Mouse (Mus musculus): ENCODE measurements around the gene Spire2. TPM values are rescaled to one million over a fixed set of nuclear protein-coding genes. Genes with fewer than 3 reads are reported as not detected.
A peak's percentile ranks its signal among the peaks of the same experiment; 100 is the strongest.

Gene Spire2
- polyA plus RNA-seq, 1 experiment from 2014 or later = 0.80 TPM

- Histone ChIP-seq H3K9ac (replicated peaks) (no peak overlapping the region), H3K4me3 (ENCODE audit: low read depth, low read length) (no peak overlapping the region), H3K27ac (ENCODE audit: low read depth) (no peak overlapping the region), H3K27me3 (ENCODE audit: insufficient read depth, low read length) (peaks cover 44% of the 10 kb centered on the region), H3K4me1 (ENCODE audit: insufficient read depth) (peaks cover 43% of the 10 kb centered on the region), H3K4me2 (ENCODE audit: low read depth, low read length) (no peak overlapping the region), H3K36me3 (replicated peaks; ENCODE audit: insufficient read depth, low read length) (peaks cover 6% of the 10 kb centered on the region), H3K9me3 (ENCODE audit: low read length) (no peaks in the 10 kb centered on the region)
- WGBS (ENCODE audit: insufficient replicate concordance) = 79% methylated on average over 13 of the region's 13 CpGs
- DNase-seq (no peak), ATAC-seq (no peak)
- TF ChIP-seq CTCF (IDR thresholded peaks at IDR 0.05; ENCODE audit: low read depth) (no peak), EP300 (IDR thresholded peaks at IDR 0.05; ENCODE audit: low read depth) (no peak)
Observed at GRCm38 (mm10) chr8:123407612-123408011, 75.1 kb downstream of the Spire2 start.

GRCm38 (mm10) chr8:123408586-123409544 is 76.4 kb downstream of the Spire2 start:
- ATAC-seq (peak; percentile 71), DNase-seq (peak; percentile 71)
- H3K4me3 ChIP-seq (ENCODE audit: low read depth, low read length) = no peak overlapping the region
- 35% methylated on average over 9 of the region's 9 CpGs for WGBS (ENCODE audit: insufficient replicate concordance)
- TF ChIP-seq EP300 (IDR thresholded peaks at IDR 0.05; ENCODE audit: low read depth) (peak; percentile 79), CTCF (IDR thresholded peaks at IDR 0.05; ENCODE audit: low read depth) (no peak)
- peak overlapping the region; percentile 35 for H3K4me2 ChIP-seq (ENCODE audit: low read depth, low read length)
- H3K4me1 ChIP-seq (ENCODE audit: insufficient read depth) = peaks cover 43% of the 10 kb centered on the region
- no peaks in the 10 kb centered on the region for H3K9me3 ChIP-seq (ENCODE audit: low read length)
- H3K36me3 ChIP-seq (replicated peaks; ENCODE audit: insufficient read depth, low read length) = no peaks in the 10 kb centered on the region
- H3K27ac ChIP-seq (ENCODE audit: low read depth) = no peak overlapping the region
- peaks cover 54% of the 10 kb centered on the region for H3K27me3 ChIP-seq (ENCODE audit: insufficient read depth, low read length)
- no peak overlapping the region for H3K9ac ChIP-seq (replicated peaks)

- H3K9me3 ChIP-seq (ENCODE audit: low read length) = no peaks in the 10 kb centered on the region
- H3K4me1 ChIP-seq (ENCODE audit: insufficient read depth) = peaks cover 43% of the 10 kb centered on the region
- DNase-seq (peak; percentile 67), ATAC-seq (peak; percentile 32)
- H3K4me2 ChIP-seq (ENCODE audit: low read depth, low read length) = peak overlapping the region; percentile 22; the same call in 1 of the 2 replicates
- no peak overlapping the region for H3K27ac ChIP-seq (ENCODE audit: low read depth)
- H3K36me3 ChIP-seq (replicated peaks; ENCODE audit: insufficient read depth, low read length) = no peaks in the 10 kb centered on the region
- TF ChIP-seq CTCF (IDR thresholded peaks at IDR 0.05; ENCODE audit: low read depth) (no peak), EP300 (IDR thresholded peaks at IDR 0.05; ENCODE audit: low read depth) (peak; percentile 57; the same call in 1 of the 2 replicates)
- H3K9ac ChIP-seq (replicated peaks) = no peak overlapping the region
- peaks cover 59% of the 10 kb centered on the region for H3K27me3 ChIP-seq (ENCODE audit: insufficient read depth, low read length)
- H3K4me3 ChIP-seq (ENCODE audit: low read depth, low read length) = no peak overlapping the region
- WGBS (ENCODE audit: insufficient replicate concordance) = 69% methylated on average over 8 of the region's 8 CpGs
Observed at GRCm38 (mm10) chr8:123410049-123410587, 77.6 kb downstream of the Spire2 start.

GRCm38 (mm10) chr8:123410788-123411187 is 78.3 kb downstream of the Spire2 start:
- Histone ChIP-seq H3K36me3 (replicated peaks; ENCODE audit: insufficient read depth, low read length) (no peaks in the 10 kb centered on the region), H3K4me3 (ENCODE audit: low read depth, low read length) (peak overlapping the region; percentile 20; the same call in 1 of the 2 replicates), H3K9me3 (ENCODE audit: low read length) (no peaks in the 10 kb centered on the region), H3K4me2 (ENCODE audit: low read depth, low read length) (peak overlapping the region; percentile 50; the same call in 1 of the 2 replicates), H3K27me3 (ENCODE audit: insufficient read depth, low read length) (peaks cover 59% of the 10 kb centered on the region), H3K27ac (ENCODE audit: low read depth) (no peak overlapping the region), H3K9ac (replicated peaks) (no peak overlapping the region), H3K4me1 (ENCODE audit: insufficient read depth) (peaks cover 43% of the 10 kb centered on the region)
- DNase-seq = no peak
- ATAC-seq = no peak
- TF ChIP-seq EP300 (IDR thresholded peaks at IDR 0.05; ENCODE audit: low read depth) (no peak), CTCF (IDR thresholded peaks at IDR 0.05; ENCODE audit: low read depth) (no peak)
- WGBS (ENCODE audit: insufficient replicate concordance) = 20% methylated on average over 11 of the region's 11 CpGs

- Histone ChIP-seq H3K27ac (ENCODE audit: low read depth) (no peak within 1 kb of the TSS), H3K4me1 (ENCODE audit: insufficient read depth) (peaks cover 43% of the 10 kb centered on the region), H3K27me3 (ENCODE audit: insufficient read depth, low read length) (peaks cover 56% of the 10 kb centered on the region), H3K9ac (replicated peaks) (no peak within 1 kb of the TSS), H3K36me3 (replicated peaks; ENCODE audit: insufficient read depth, low read length) (no peaks in the 10 kb centered on the region), H3K4me3 (ENCODE audit: low read depth, low read length) (peak within 1 kb of the TSS; percentile 20; the same call in 1 of the 2 replicates), H3K9me3 (ENCODE audit: low read length) (no peaks in the 10 kb centered on the region), H3K4me2 (ENCODE audit: low read depth, low read length) (peak within 1 kb of the TSS; percentile 50)
- ATAC-seq (peak; percentile 16; the same call in 1 of the 2 replicates), DNase-seq (peak; percentile 59)
- no peak for TF ChIP-seq EP300 (IDR thresholded peaks at IDR 0.05; ENCODE audit: low read depth)
- TF ChIP-seq CTCF (IDR thresholded peaks at IDR 0.05; ENCODE audit: low read depth) = no peak
- WGBS (ENCODE audit: insufficient replicate concordance) = 0% methylated on average over 29 of the region's 29 CpGs
Observed at GRCm38 (mm10) chr8:123411246-123411645, 78.7 kb downstream of the Spire2 start, which contains the start of gene Tubb3. TSS of gene Tubb3 (plus strand) at chr8:123411424.

- peaks cover 54% of the 10 kb centered on the region for H3K27me3 ChIP-seq (ENCODE audit: insufficient read depth, low read length)
- no peak for DNase-seq
- no peak for ATAC-seq
- no peak overlapping the region for H3K27ac ChIP-seq (ENCODE audit: low read depth)
- TF ChIP-seq EP300 (IDR thresholded peaks at IDR 0.05; ENCODE audit: low read depth) = no peak
- TF ChIP-seq CTCF (IDR thresholded peaks at IDR 0.05; ENCODE audit: low read depth) = no peak
- H3K4me1 ChIP-seq (ENCODE audit: insufficient read depth) = peaks cover 41% of the 10 kb centered on the region
- H3K4me2 ChIP-seq (ENCODE audit: low read depth, low read length) = peak overlapping the region; percentile 50
- no peak overlapping the region for H3K9ac ChIP-seq (replicated peaks)
- H3K36me3 ChIP-seq (replicated peaks; ENCODE audit: insufficient read depth, low read length) = no peaks in the 10 kb centered on the region
- H3K4me3 ChIP-seq (ENCODE audit: low read depth, low read length) = peak overlapping the region; percentile 20; the same call in 1 of the 2 replicates
- H3K9me3 ChIP-seq (ENCODE audit: low read length) = no peaks in the 10 kb centered on the region
- 10% methylated on average over 16 of the region's 16 CpGs for WGBS (ENCODE audit: insufficient replicate concordance)
Observed at GRCm38 (mm10) chr8:123411781-123412327, 79.3 kb downstream of the Spire2 start.

Data from liver, postnatal 0 days (tissue).